8 mouse cellular contexts compared by ENCODE assay signal in the genomic region with DNA sequence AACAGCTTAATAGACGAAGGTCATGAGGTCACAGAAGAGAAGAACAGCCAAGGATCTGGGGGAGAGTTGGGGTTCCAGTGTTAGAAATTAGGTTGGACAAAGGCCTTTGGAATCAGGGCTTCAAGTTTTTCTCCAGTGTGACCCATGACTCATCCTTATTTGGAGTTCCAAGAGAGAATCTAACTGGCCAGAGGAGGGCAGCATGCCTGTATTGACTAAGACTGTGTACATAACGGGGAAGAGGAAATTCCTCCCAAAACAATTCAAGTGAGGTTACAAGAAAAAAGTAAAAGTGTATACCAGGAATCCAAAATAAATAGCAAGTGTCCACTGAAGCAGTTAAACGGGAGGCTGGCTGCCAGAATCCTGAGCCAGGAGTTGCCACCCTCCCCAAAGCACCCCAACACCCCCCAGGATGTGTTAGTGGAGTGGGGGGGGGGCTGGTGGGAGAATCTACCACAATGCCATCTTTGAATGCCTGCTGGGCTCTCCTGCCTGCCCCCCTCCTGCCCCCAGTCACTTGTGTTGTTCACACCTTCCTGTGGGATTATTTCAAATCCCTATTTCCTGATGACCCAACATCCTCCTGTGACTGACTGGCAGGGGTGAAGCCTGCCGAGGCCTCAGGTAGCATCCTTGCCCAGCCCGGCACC. TPM values are rescaled to one million over a fixed set of nuclear protein-coding genes. Genes with fewer than 3 reads are reported as not detected.
DNase-seq lines count a peak whose midpoint lies in the region; ATAC-seq and TF ChIP-seq lines count a peak whose summit lies in the region.

No protein-coding gene starts in this region.

- ATAC-seq in Patski, result peak; percentile 91
- ATAC-seq in heart, embryonic 12.5 days (ENCODE audit: insufficient number of reproducible peaks, low FRiP score), result peak; percentile 66; the same call in 1 of the 2 replicates
- ATAC-seq in kidney, embryonic 16.5 days (ENCODE audit: low FRiP score, low TSS enrichment), result peak; percentile 75
- ATAC-seq in liver, postnatal 0 days, result no peak

- no peak for TF ChIP-seq EP300 in liver, postnatal 0 days (IDR thresholded peaks at IDR 0.05; ENCODE audit: low read depth)

- no peaks in the 10 kb centered on the region for H3K36me3 ChIP-seq in heart, embryonic 12.5 days
- H3K36me3 ChIP-seq in kidney, embryonic 16.5 days (ENCODE audit: insufficient read depth, low read length), result no peaks in the 10 kb centered on the region
- H3K36me3 ChIP-seq in liver, postnatal 0 days (replicated peaks; ENCODE audit: insufficient read depth, low read length), result no peaks in the 10 kb centered on the region

- no peak overlapping the region for H3K4me3 ChIP-seq in heart, embryonic 12.5 days
- H3K4me3 ChIP-seq in kidney, embryonic 16.5 days (ENCODE audit: low read length), result no peak overlapping the region
- no peak overlapping the region for H3K4me3 ChIP-seq in liver, postnatal 0 days (ENCODE audit: low read depth, low read length)

- POLR2A ChIA-PET in Patski (lab: Charles Lee), result interaction anchor here (0.8 to 1.5 kb wide), 2 partner anchors 128 to 293 kb away, joined by 3 read pairs; partner anchors contain the start of gene Tgfbr3

- peak overlapping the region; percentile 17; the same call in 1 of the 2 replicates for H3K27ac ChIP-seq in heart, embryonic 12.5 days (ENCODE audit: poor library complexity, severe bottlenecking)
- no peak overlapping the region for H3K27ac ChIP-seq in kidney, embryonic 16.5 days (ENCODE audit: low read length)
- H3K27ac ChIP-seq in liver, postnatal 0 days (ENCODE audit: low read depth), result no peak overlapping the region

- peaks cover 22% of the 10 kb centered on the region for H3K4me1 ChIP-seq in heart, embryonic 12.5 days (replicated peaks)
- H3K4me1 ChIP-seq in kidney, embryonic 16.5 days (ENCODE audit: insufficient read depth, low read length), result peaks cover 18% of the 10 kb centered on the region
- H3K4me1 ChIP-seq in liver, postnatal 0 days (ENCODE audit: insufficient read depth), result peaks cover 4% of the 10 kb centered on the region; the same call in 1 of the 2 replicates

- CTCF ChIA-PET in Patski (lab: Charles Lee), result interaction anchor here (0.7 to 1.7 kb wide), 9 partner anchors 72 to 324 kb away, joined by 3 to 7 read pairs (median 3); no protein-coding TSS in a partner anchor

- 34% methylated on average over 5 of the region's 5 CpGs for WGBS in heart, embryonic 12.5 days
- WGBS in kidney, embryonic 16.5 days, result 44% methylated on average over 5 of the region's 5 CpGs
- WGBS in liver, postnatal 0 days (ENCODE audit: insufficient replicate concordance), result 41% methylated on average over 5 of the region's 5 CpGs

- peak; percentile 97 for DNase-seq in 3T3-L1 (ENCODE audit: low read depth, low spot score)
- peak; percentile 90 for DNase-seq in Patski (ENCODE audit: low read depth, low spot score)
- DNase-seq in embryo, embryonic 9.5 days (ENCODE audit: extremely low spot score), result peak; percentile 57
- no peak for DNase-seq in liver, postnatal 0 days
- peak; percentile 54 for DNase-seq in ovary, postnatal 14 days (ENCODE audit: low spot score)
- no peak for DNase-seq in spleen, postnatal 14 days (ENCODE audit: low spot score in 2 of 2)

- no peak overlapping the region for H3K4me2 ChIP-seq in heart, embryonic 12.5 days
- no peak overlapping the region for H3K4me2 ChIP-seq in kidney, embryonic 16.5 days (replicated peaks; ENCODE audit: low read depth, low read length)
- no peak overlapping the region for H3K4me2 ChIP-seq in liver, postnatal 0 days (ENCODE audit: low read depth, low read length)

- in situ Hi-C loops in Patski (cut with MboI; ENCODE audit: low pct_unique_long_range_greater_than_20kb), result loop anchor here (25.0 kb wide), 1 partner anchor 516 kb away; the partner anchor contains the start of gene Gm42669

- peak; percentile 90 for TF ChIP-seq CTCF in Patski (IDR thresholded peaks at IDR 0.05)
- TF ChIP-seq CTCF in liver, postnatal 0 days (IDR thresholded peaks at IDR 0.05; ENCODE audit: low read depth), result peak; percentile 67

- H3K9me3 ChIP-seq in heart, embryonic 12.5 days (replicated peaks), result no peaks in the 10 kb centered on the region
- no peaks in the 10 kb centered on the region for H3K9me3 ChIP-seq in kidney, embryonic 16.5 days (ENCODE audit: low read length)
- no peaks in the 10 kb centered on the region for H3K9me3 ChIP-seq in liver, postnatal 0 days (ENCODE audit: low read length)

- H3K27me3 ChIP-seq in Patski, result no peaks in the 10 kb centered on the region
- H3K27me3 ChIP-seq in heart, embryonic 12.5 days (replicated peaks), result no peaks in the 10 kb centered on the region
- no peaks in the 10 kb centered on the region for H3K27me3 ChIP-seq in kidney, embryonic 16.5 days (ENCODE audit: insufficient read depth, low read length)
- H3K27me3 ChIP-seq in liver, postnatal 0 days (ENCODE audit: insufficient read depth, low read length), result no peaks in the 10 kb centered on the region

- no peak overlapping the region for H3K9ac ChIP-seq in heart, embryonic 12.5 days
- H3K9ac ChIP-seq in kidney, embryonic 16.5 days (replicated peaks; ENCODE audit: low read length), result no peak overlapping the region
- H3K9ac ChIP-seq in liver, postnatal 0 days (replicated peaks), result no peak overlapping the region

RNA-seq across cellular contexts. Expression of gene Cdc7, which starts 31.9 kb away (rescaled TPM):
- polyA plus RNA-seq in Patski (2021), result 11.7 TPM
- 29.8 and 30.8 TPM in 2 replicates for polyA plus RNA-seq in heart, embryonic 12.5 days (2016; fragmentation: Nextera tagmentation; extraction: Ambion mirVana)
- 44.8 and 47.4 TPM in 2 replicates for polyA plus RNA-seq in kidney, embryonic 16.5 days (2015; fragmentation: Nextera tagmentation; extraction: Ambion mirVana)
- polyA plus RNA-seq in liver, postnatal 0 days (2015; fragmentation: Nextera tagmentation; extraction: Ambion mirVana), result 4.9 and 6.2 TPM in 2 replicates

Comparison
In these comparisons a context has a peak if more than half of its experiments do, and no peak if none do; other contexts are left out.
1. DNase-seq: peak in 3T3-L1 (single experiment), Patski (single experiment), embryo, embryonic 9.5 days (single experiment) and ovary, postnatal 14 days (single experiment); none in liver, postnatal 0 days (single experiment) and spleen, postnatal 14 days (0 of 2).